Mouse (Mus musculus) cerebellum, adult 18-20 months (tissue): Measurements from ENCODE around the gene Smarcd2.
A peak's percentile ranks its signal among the peaks of the same experiment; 100 is the strongest.

ENCODE experiments used
- DNase-seq, 2 experiments: peaks; one replicate each; pipeline ENCODE4 v3.0.0; 2021

Smarcd2 gene

GRCm38 (mm10) chr11:106220603-106221002, 52.2 kb downstream of the Smarcd2 start:
- DNase-seq: no peak

- peak; percentile 90 to 94 for DNase-seq
Measured at GRCm38 (mm10) chr11:106216730-106217490, 55.9 kb downstream of the Smarcd2 start, which contains the start of gene Ddx42. Gene Ddx42 (plus strand): TSS chr11:106216926.

DNA sequence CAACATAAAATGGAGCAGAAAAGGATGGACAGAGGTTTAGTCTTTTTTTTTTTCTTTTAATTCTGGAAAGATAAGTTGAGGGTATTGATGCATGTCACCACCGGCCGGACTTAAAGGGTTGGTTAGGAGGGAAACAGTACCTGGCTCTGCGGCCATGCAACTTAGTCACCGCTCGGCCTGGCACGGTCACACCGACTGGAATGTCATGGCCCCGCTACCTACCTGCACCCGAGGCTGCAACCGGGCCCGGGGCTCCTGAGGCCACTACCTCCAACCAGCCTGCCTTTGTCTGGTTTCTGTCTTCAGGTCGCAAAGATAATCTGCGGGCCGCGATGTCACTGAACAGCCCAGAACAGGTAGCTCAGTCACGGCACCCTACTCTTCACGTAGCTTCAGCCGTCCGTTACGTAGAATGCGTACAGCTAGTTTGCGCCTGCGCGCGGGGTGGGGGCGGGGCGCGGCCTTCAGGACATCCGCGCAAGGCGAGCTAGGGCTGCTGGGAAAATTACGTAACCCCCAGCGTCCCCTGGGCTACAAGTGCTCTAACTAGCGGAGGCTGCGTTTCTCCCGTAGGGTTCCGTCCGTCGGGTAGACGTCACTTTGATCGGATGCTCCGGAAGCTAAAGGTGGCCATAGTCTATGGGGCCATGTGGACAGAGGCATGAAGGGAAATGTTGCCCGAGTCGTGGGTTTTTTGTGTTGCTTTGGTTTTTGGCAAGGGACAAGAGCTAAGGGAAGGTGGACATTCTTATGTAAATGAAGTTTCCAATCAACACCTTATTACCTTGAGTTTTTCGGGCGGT, 56.6 kb downstream of the Smarcd2 start, which contains the start of gene Ccdc47:
Gene Ccdc47 (minus strand): TSS at position 418 of the 803 bp plus-strand sequence.
- peak; percentile 95 to 98 for DNase-seq

GRCm38 (mm10) chr11:106215450-106215859, 57.3 kb downstream of the Smarcd2 start:
- DNase-seq: no peak

GRCm38 (mm10) chr11:106214856-106215255, 57.9 kb downstream of the Smarcd2 start:
- no peak for DNase-seq
